Mouse (Mus musculus) spleen, adult 2 months (tissue): ENCODE measurements around the gene H2-T24.
"Not testable (repeated sequence)": the region's sequence is repeated elsewhere in the genome, so short reads cannot be mapped to it uniquely, and the experiment has no call there.

Experiments
- CTCF ChIP-seq: fragments of 200-500 bp; IDR thresholded peaks from 2 replicates; pipeline ENCODE4 v1.5.1; 2011; ENCODE audit warnings: mild to moderate bottlenecking, inconsistent platforms; ENCODE audit not compliant: insufficient read depth, insufficient read length, insufficient replicate concordance; ENCODE audit errors: extremely low read depth
- POLR2A ChIP-seq: fragments of 200-500 bp; IDR thresholded peaks from 2 replicates; pipeline ENCODE4 v1.6.1; 2011; ENCODE audit warnings: low read depth, low read length, inconsistent platforms

DNA sequence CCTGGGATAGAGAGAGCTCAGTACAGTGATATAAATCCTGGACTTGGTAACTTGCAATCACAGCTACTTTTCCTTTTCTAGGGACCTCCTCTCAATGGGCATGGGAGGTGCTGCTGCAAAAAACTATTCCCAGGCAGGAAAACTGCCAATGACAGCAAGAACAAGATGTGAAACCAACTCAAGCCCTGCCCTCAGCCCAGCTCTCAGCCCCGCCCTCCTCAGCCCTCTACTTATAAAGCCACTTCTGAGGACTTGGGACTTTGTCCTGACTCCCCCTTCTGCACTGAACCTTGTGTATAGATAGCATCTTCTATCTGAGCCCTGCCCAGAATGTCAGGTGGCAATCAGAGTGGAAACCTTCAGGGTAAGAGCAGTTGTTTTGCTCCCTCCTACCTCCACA is 38.0 kb upstream of the H2-T24 start, which contains the start of gene Gm11127:
- not testable (repeated sequence) for TF ChIP-seq CTCF, POLR2A
